Mouse (Mus musculus) induced T-regulatory cell, adult 2 months (primary cell): ENCODE measurements around the gene Nsun7.

Experiments
- DNase-seq: peaks from one replicate; pipeline ENCODE4 v3.0.0-alpha.2; 2012; ENCODE audit warnings: low read depth

Gene Nsun7

GRCm38 (mm10) chr5:66337025-66337968 lies 77.6 kb downstream of the Nsun7 start:
- DNase-seq = peak; percentile 60

- no peak for DNase-seq
Measured at GRCm38 (mm10) chr5:66337969-66338345, 78.3 kb downstream of the Nsun7 start.

- peak; percentile 60 for DNase-seq
Measured at GRCm38 (mm10) chr5:66338583-66338982, 78.9 kb downstream of the Nsun7 start.

- no peak for DNase-seq
Measured at GRCm38 (mm10) chr5:66340356-66341102, 80.8 kb downstream of the Nsun7 start.

GRCm38 (mm10) chr5:66341848-66342247 lies 82.2 kb downstream of the Nsun7 start:
- no peak for DNase-seq

GRCm38 (mm10) chr5:66342285-66342684 lies 82.6 kb downstream of the Nsun7 start:
- no peak for DNase-seq

GRCm38 (mm10) chr5:66344182-66344581 lies 84.5 kb downstream of the Nsun7 start:
- DNase-seq = no peak

GRCm38 (mm10) chr5:66345140-66345539 lies 85.4 kb downstream of the Nsun7 start:
- DNase-seq = no peak

- no peak for DNase-seq
Measured at GRCm38 (mm10) chr5:66346756-66347155, 87.1 kb downstream of the Nsun7 start.
